Mouse (Mus musculus) thymus, adult 2 months (tissue): ENCODE data around the gene Dtx1. TPM values are rescaled to one million over a fixed set of nuclear protein-coding genes. Genes with fewer than 3 reads are reported as not detected.

Experiments
- DNase-seq: peaks from one replicate; pipeline ENCODE4 v3.0.0; 2021
- H3K27ac ChIP-seq: fragments of 200-500 bp; 2 replicates; pipeline ENCODE4 v1.5.1; 2012; ENCODE audit warnings: low read length, control low read depth; ENCODE audit not compliant: control insufficient read depth, insufficient read depth
- H3K27me3 ChIP-seq: fragments of 200-500 bp; 2 replicates; pipeline ENCODE4 v1.6.1; 2012; ENCODE audit warnings: mild to moderate bottlenecking, low read length, moderate library complexity, mixed read lengths; ENCODE audit not compliant: control insufficient read depth, insufficient read depth
- H3K36me3 ChIP-seq: fragments of 200-500 bp; 2 replicates; pipeline ENCODE4 v1.6.1; 2012; ENCODE audit warnings: mild to moderate bottlenecking, low read length, moderate library complexity; ENCODE audit not compliant: control insufficient read depth, insufficient read depth
- H3K4me1 ChIP-seq: fragments of 200-500 bp; replicated peaks from 2 replicates; pipeline ENCODE4 v1.6.1; 2012; ENCODE audit warnings: low read length; ENCODE audit not compliant: control insufficient read depth, insufficient read depth
- H3K4me3 ChIP-seq: fragments of 200-500 bp; 2 replicates; pipeline ENCODE4 v1.5.1; 2012; ENCODE audit warnings: mild to moderate bottlenecking, low read length, control low read depth, moderate library complexity; ENCODE audit not compliant: control insufficient read depth, insufficient read depth
- CTCF ChIP-seq: fragments of 200-500 bp; IDR thresholded peaks from 2 replicates; pipeline ENCODE4 v1.5.1; 2012; ENCODE audit warnings: mild to moderate bottlenecking, control low read depth, low read length, moderate library complexity, borderline replicate concordance; ENCODE audit not compliant: control insufficient read depth, poor library complexity, insufficient read depth; ENCODE audit errors: extremely low read depth
- POLR2A ChIP-seq: fragments of 200-500 bp; IDR thresholded peaks from 2 replicates; pipeline ENCODE4 v1.6.1; 2012; ENCODE audit warnings: mild to moderate bottlenecking, low read length, control low read depth, moderate library complexity; ENCODE audit not compliant: control insufficient read depth, poor library complexity, insufficient read depth; ENCODE audit errors: extremely low read depth
- WGBS: fragments of 180-500 bp; shearing (Covaris S2); methylation state at CpG from one replicate; pipeline ENCODE4 v1.1.7; 2018; 5-methylcytosine and 5-hydroxymethylcytosine counted together
- polyA plus RNA-seq: library from polyadenylated mRNA; depleted of rRNA; stranded (reverse); fragments of >200 nt; gene quantifications from 2 replicates; pipeline ENCODE4 v1.2.3, GENCODE M21; 2012

Dtx1 gene
- polyA plus RNA-seq, 1 experiment, result 66.6 TPM

DNA sequence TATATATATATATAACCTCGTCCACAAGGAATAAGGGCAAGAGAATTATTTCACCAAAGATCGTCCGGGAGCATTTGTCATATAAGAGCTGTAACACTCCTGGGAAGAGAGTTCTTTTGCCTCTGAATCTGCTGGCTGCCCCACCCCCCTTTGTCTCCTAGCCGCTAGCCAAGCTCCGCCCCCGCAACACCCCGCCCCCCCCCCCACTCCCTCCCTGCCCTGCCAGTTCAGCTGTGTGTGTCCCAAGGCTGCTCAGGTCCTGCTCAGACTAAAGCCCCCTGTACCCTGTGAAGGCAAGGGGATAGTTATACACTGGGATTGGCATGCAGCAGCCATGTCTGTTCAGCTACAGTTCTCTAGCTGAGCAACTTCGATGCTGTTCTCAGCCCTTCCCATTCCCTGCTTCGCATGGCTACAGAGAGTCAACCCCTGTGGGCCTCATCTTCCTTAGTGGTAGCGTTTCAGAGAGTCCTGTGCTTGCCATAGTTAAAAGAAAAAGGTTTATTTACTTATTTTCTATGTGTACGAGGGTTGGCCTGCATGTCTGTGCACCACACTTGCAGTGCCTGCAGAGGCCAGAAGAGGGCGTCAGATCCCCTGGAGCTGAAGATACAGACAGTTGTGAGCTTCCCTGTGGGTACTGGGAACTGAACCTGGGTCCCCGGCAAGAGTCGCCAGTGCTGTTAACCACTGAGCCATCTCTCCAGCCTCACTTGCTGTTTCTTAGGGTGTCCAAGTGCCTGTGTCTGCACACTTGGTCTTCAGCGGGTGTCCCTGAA, 7.1 kb upstream of the Dtx1 start:
- Histone ChIP-seq H3K36me3 (no peaks in the 10 kb centered on the region), H3K4me3 (no peak overlapping the region), H3K27me3 (no peaks in the 10 kb centered on the region), H3K27ac (no peak overlapping the region), H3K4me1 (peaks cover 2% of the 10 kb centered on the region)
- TF ChIP-seq CTCF (no peak), POLR2A (no peak)
- whole genome bisulfite sequencing, result 69% methylated on average over 15 of the region's 15 CpGs
- DNase-seq, result no peak

DNA sequence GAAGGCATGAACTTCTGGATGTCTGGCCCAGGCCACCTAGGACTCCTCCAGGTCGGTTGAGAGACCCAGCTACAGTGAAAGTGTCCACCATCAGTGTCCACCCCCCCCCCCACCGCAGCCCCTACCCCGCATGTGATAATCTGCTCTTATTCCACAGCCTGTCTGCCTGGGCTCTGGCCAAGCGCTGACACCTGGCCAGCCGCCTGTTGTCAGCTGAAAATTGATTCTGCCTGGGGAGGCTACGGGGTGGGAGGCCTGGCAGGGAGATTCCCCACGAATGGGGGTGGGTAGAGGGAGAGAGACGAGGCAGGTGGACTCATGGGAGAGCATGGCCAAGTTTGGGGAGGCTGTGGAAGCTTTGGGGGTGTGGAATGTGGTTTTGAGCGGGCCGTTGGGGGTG, 5.4 kb upstream of the Dtx1 start:
- peaks cover 2% of the 10 kb centered on the region for H3K4me1 ChIP-seq
- 78% methylated on average over 10 of the region's 10 CpGs for WGBS
- no peak overlapping the region for H3K4me3 ChIP-seq
- H3K27me3 ChIP-seq, result no peaks in the 10 kb centered on the region; the same call in 1 of the 2 replicates
- H3K36me3 ChIP-seq, result no peaks in the 10 kb centered on the region
- H3K27ac ChIP-seq, result no peak overlapping the region
- no peak for DNase-seq
- no peak for TF ChIP-seq CTCF
- no peak for TF ChIP-seq POLR2A

DNA sequence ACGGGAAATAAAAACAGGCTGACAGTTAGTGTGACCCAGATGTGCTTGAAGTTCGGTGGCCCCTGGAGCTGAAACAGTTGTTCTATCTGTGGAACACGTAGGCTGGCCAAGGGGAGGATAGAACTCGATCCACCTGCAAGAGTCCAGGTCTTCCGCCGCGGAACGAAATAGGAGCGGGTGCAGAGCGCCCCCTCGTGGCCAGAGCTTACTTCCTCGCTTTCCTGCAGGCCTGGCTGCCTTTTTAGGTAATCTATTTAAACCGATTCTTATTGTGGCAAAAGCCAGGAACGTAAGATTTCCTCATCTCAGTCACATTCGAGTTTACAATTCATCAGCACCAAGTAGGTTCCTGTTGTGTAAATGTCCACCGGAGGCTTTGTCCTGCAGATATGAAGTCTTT, 2.6 kb upstream of the Dtx1 start:
- TF ChIP-seq CTCF (peak; percentile 92), POLR2A (no peak)
- peaks cover 21% of the 10 kb centered on the region for H3K4me1 ChIP-seq
- peak; percentile 82 for DNase-seq
- H3K27ac ChIP-seq, result no peak overlapping the region
- H3K36me3 ChIP-seq, result no peaks in the 10 kb centered on the region
- no peaks in the 10 kb centered on the region; the same call in 1 of the 2 replicates for H3K27me3 ChIP-seq
- no peak overlapping the region for H3K4me3 ChIP-seq
- WGBS, result 3% methylated on average over 16 of the region's 16 CpGs

DNA sequence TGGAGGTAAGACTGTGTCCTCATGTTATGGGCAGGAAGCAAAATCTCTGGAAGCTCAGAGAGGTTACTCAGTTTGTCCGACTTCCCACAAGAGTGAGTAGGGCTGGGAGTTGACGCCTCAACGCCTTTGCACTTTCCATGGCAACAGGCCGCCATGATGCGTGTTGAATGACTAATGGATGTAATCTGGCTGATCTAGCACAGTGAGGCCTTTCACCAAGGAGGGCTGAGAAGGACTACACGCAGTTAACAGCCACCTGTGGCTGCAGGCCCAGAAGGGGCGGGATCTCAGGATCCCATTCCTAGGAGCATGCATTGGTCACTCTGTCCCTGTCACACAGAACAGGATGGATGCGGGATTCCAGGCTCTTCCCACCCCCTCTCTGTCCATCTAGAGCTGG, 994 bp upstream of the Dtx1 start:
- Histone ChIP-seq H3K27ac (no peak overlapping the region), H3K4me3 (no peak overlapping the region), H3K36me3 (no peaks in the 10 kb centered on the region), H3K27me3 (no peaks in the 10 kb centered on the region; the same call in 1 of the 2 replicates), H3K4me1 (peaks cover 21% of the 10 kb centered on the region)
- DNase-seq, result no peak
- WGBS, result 97% methylated on average over 8 of the region's 8 CpGs
- no peak for TF ChIP-seq CTCF
- TF ChIP-seq POLR2A, result no peak

DNA sequence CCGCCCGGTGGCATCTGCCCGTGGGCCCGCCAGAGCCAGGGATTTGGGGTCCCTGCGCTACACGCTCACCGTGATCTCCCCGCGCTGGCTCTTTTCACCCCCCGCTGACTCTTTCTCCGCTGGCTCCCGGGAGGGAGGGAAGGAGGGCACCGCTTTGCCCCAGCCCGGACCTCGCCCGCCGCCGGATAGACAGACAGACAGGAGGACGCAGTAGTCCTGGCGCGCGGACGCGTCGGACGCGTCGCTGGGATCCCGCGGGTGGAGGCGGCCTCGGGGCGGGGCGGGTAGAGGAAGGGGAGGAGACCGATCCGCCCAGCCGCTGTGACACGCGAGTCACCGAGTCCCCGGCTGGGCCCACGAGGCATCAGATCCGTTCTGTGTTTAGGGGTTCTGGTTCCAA, 311 bp downstream of the Dtx1 start:
- DNase-seq, result peak; percentile 66
- under 1% methylated on average over 43 of the region's 43 CpGs for WGBS
- TF ChIP-seq CTCF (no peak), POLR2A (peak; percentile 41; the same call in 1 of the 2 replicates)
- H3K27me3 ChIP-seq, result no peaks in the 10 kb centered on the region; the same call in 1 of the 2 replicates
- H3K4me1 ChIP-seq, result peaks cover 21% of the 10 kb centered on the region
- H3K4me3 ChIP-seq, result peak overlapping the region; percentile 47
- no peak overlapping the region for H3K27ac ChIP-seq
- H3K36me3 ChIP-seq, result no peaks in the 10 kb centered on the region

DNA sequence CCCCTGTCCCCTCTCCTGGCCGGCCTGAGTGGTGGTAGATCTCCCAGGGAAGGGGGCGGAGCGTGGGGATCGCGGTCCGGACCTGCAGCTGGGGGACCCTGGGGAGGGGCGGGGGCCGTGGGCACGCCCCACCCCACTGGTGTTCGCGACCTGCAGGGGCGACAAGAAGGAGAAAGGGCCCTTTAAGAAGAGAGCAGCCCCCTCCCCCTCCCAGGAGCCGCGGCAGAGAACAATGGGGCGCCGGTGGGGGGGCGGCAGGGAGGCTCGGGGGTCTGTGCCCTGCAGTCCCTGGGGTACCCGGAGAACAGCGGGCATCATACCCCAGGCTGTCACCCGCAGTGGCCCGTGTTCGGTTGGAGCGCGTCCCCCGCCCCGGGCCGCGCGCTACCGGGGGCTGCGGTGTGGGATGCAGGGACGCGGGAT, 890 bp downstream of the Dtx1 start:
- no peaks in the 10 kb centered on the region for H3K36me3 ChIP-seq
- WGBS, result 3% methylated on average over 33 of the region's 34 CpGs
- H3K4me3 ChIP-seq, result peak overlapping the region; percentile 47
- H3K27me3 ChIP-seq, result no peaks in the 10 kb centered on the region; the same call in 1 of the 2 replicates
- H3K27ac ChIP-seq, result no peak overlapping the region
- no peak for DNase-seq
- TF ChIP-seq CTCF (no peak), POLR2A (no peak)
- peaks cover 21% of the 10 kb centered on the region for H3K4me1 ChIP-seq

DNA sequence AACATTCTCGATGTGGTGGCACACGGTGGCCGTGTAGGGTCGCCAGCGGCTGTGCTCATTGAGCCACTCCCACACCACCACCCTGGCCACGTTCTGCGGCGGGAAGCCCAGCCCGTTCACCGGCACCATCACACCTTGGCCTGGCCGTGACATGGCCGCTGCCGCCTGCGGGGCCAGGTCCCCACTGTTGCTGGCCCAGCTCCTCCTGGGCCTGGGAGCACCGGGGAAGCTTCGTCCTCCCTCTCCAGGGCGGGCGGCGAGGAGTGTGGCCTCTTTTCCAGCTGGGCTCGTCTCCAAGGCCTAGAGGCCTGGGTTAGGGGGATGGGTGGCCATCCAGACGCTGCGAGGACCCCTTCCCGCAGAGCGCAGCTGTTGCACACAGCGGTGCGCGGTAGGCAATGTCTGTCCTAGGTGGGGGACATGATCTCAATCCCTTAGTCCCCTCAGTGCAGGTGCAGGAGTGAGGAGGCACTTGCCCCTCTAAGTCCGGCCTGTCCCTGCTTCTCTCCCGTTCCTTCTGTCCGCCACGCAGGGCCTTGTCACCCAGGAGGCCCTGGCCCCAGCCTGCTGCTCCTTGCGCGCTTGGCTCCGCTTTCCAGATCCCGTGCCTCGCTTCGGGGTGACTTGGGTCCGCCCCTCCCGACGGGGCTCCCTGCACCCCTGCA, 1.4 kb downstream of the Dtx1 start:
- H3K4me3 ChIP-seq, result peak overlapping the region; percentile 47
- 24% methylated on average over 40 of the region's 40 CpGs for WGBS
- H3K4me1 ChIP-seq, result peaks cover 21% of the 10 kb centered on the region
- no peaks in the 10 kb centered on the region for H3K36me3 ChIP-seq
- TF ChIP-seq POLR2A (no peak), CTCF (no peak)
- no peak for DNase-seq
- H3K27me3 ChIP-seq, result no peaks in the 10 kb centered on the region; the same call in 1 of the 2 replicates
- no peak overlapping the region for H3K27ac ChIP-seq
